Mouse (Mus musculus) cerebellum, adult 11-12 months (tissue): ENCODE measurements at regions not wholly inside any gene's neighbourhood (a gene's known extent, or its start where the extent isn't known, plus 50 kb on each side); places are given as distances from the start of the nearest gene placed in this dataset.

ENCODE experiments used
- DNase-seq: peaks from one replicate; pipeline ENCODE4 v3.0.0; 2022

GRCm38 (mm10) chr8:35996330-35997077 lies 230.9 kb downstream of the Gm19410 start:
- DNase-seq: no peak

- DNase-seq: no peak
These were observed 234.0 kb downstream of the Gm19410 start for GRCm38 (mm10) chr8:35999584-35999983.

- DNase-seq: no peak
These were observed 238.8 kb downstream of the Gm19410 start for GRCm38 (mm10) chr8:36004387-36004786.

GRCm38 (mm10) chr8:36005536-36005935 lies 239.9 kb downstream of the Gm19410 start:
- no peak for DNase-seq

GRCm38 (mm10) chr8:36007724-36008123 lies 242.1 kb downstream of the Gm19410 start:
- DNase-seq: no peak

GRCm38 (mm10) chr8:36009565-36009964 lies 244.0 kb downstream of the Gm19410 start:
- peak; percentile 69 for DNase-seq

- DNase-seq: no peak
These were observed 245.0 kb downstream of the Gm19410 start for GRCm38 (mm10) chr8:36010446-36011217.

GRCm38 (mm10) chr8:36014862-36015261 lies 249.3 kb downstream of the Gm19410 start:
- no peak for DNase-seq

GRCm38 (mm10) chr8:36016321-36017114 lies 250.9 kb downstream of the Gm19410 start:
- no peak for DNase-seq

GRCm38 (mm10) chr8:36018993-36019753 lies 253.6 kb downstream of the Gm19410 start:
- DNase-seq: no peak

GRCm38 (mm10) chr8:36019895-36020294 lies 254.3 kb downstream of the Gm19410 start:
- DNase-seq: no peak

- DNase-seq: no peak
These were observed 262.0 kb downstream of the Gm19410 start for GRCm38 (mm10) chr8:36027586-36027985.

GRCm38 (mm10) chr8:36028121-36028955 lies 262.7 kb downstream of the Gm19410 start:
- DNase-seq: no peak

- DNase-seq: no peak
These were observed 263.9 kb downstream of the Gm19410 start for GRCm38 (mm10) chr8:36029445-36029844.

- DNase-seq: no peak
These were observed 264.6 kb downstream of the Gm19410 start for GRCm38 (mm10) chr8:36030237-36030636.

- DNase-seq: no peak
These were observed 266.6 kb downstream of the Gm19410 start for GRCm38 (mm10) chr8:36031966-36032719.

GRCm38 (mm10) chr8:36035339-36035738 lies 269.7 kb downstream of the Gm19410 start:
- no peak for DNase-seq

GRCm38 (mm10) chr8:36036271-36036670 lies 270.7 kb downstream of the Gm19410 start:
- no peak for DNase-seq

- DNase-seq: no peak
These were observed 275.8 kb downstream of the Gm19410 start for GRCm38 (mm10) chr8:36041222-36041864.

GRCm38 (mm10) chr8:36042594-36042993 lies 277.0 kb downstream of the Gm19410 start:
- no peak for DNase-seq
